Mouse (Mus musculus) lung, adult 2 months (tissue): Measurements from ENCODE around the gene Shld2. TPM values are rescaled to one million over a fixed set of nuclear protein-coding genes. Genes with fewer than 3 reads are reported as not detected.

ENCODE experiments used
- DNase-seq: peaks from one replicate; pipeline ENCODE4 v3.0.0; 2022
- H3K4me1 ChIP-seq: fragments of 200-500 bp; 2 replicates; pipeline ENCODE4 v1.6.1; 2011; ENCODE audit warnings: low read length; ENCODE audit not compliant: control insufficient read depth, insufficient read depth
- H3K4me3 ChIP-seq: fragments of 200-500 bp; replicated peaks from 2 replicates; pipeline ENCODE3; 2011; ENCODE audit warnings: low read depth, mild to moderate bottlenecking, control low read depth, low read length; ENCODE audit errors: extremely low read depth
- CTCF ChIP-seq: fragments of 200-500 bp; IDR thresholded peaks from 2 replicates; pipeline ENCODE4 v1.5.1; 2011; ENCODE audit warnings: mild to moderate bottlenecking, low read length, control low read depth; ENCODE audit not compliant: insufficient read depth
- POLR2A ChIP-seq: fragments of 200-500 bp; IDR thresholded peaks from 2 replicates; pipeline ENCODE4 v1.6.1; 2011; ENCODE audit warnings: low read depth, mild to moderate bottlenecking, control low read depth, low read length, borderline replicate concordance; ENCODE audit errors: extremely low read depth
- WGBS: fragments of 180-500 bp; shearing (Covaris S2); methylation state at CpG from one replicate; pipeline ENCODE4 v1.1.7; 2018; 5-methylcytosine and 5-hydroxymethylcytosine counted together
- polyA plus RNA-seq: library from polyadenylated mRNA; depleted of rRNA; stranded (reverse); fragments of >200 nt; gene quantifications from 2 replicates; pipeline ENCODE4 v1.2.3, GENCODE M21; 2012

Gene Shld2
- polyA plus RNA-seq, 1 experiment, result 2.4 TPM

GRCm38 (mm10) chr14:34309907-34310233, 423 bp downstream of the Shld2 start:
- TF ChIP-seq POLR2A (no peak), CTCF (no peak)
- 7% methylated on average over 5 of the region's 5 CpGs for WGBS
- Histone ChIP-seq H3K4me1 (peaks cover 12% of the 10 kb centered on the region), H3K4me3 (peak overlapping the region; percentile 91)
- DNase-seq, result no peak

DNA sequence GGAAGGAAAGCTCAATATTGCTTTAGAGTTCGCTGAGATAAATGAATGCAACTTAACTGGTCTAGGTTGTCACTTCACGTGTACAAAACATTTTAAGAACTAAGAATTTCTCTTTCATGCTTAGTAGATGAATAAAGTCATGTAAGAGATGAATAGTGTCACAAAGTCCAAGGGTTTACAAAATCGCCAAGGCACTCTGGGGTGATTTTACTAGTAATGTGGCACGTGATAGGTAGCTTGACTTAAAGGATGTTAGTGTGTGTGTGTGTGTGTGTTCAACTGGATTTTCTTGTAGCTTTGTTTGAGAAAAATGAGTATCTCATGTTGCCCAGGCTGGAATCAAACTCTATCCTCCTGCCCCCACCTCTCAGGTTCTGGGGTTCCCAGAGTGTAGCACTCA, 1.0 kb downstream of the Shld2 start:
- 93% methylated on average over 4 of the region's 4 CpGs for WGBS
- DNase-seq, result no peak
- peaks cover 10% of the 10 kb centered on the region for H3K4me1 ChIP-seq
- no peak overlapping the region for H3K4me3 ChIP-seq
- TF ChIP-seq CTCF (no peak), POLR2A (no peak)

DNA sequence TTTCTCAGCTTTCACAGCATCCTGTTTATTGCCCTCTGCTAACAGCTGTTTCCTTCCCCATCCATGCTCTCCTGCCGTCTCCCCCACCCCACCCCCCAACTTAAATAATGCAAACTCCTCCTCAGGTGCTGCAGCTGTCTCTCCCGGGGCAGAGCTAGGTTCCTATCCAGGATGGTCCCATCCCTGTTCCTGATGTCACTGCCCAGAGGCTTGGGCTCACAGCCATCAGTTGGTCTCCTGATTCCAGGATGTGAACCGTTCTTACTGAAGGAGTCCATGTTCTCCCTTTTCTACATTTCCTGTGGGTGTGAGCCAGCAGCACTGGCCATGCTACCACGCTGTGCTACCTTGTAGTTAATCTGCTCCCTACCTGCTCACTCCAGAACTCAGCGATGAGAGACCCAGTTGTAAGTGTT, 7.0 kb downstream of the Shld2 start:
- Histone ChIP-seq H3K4me3 (no peak overlapping the region), H3K4me1 (peaks cover 8% of the 10 kb centered on the region)
- no peak for DNase-seq
- WGBS, result 23% methylated on average over 5 of the region's 5 CpGs
- TF ChIP-seq CTCF (no peak), POLR2A (no peak)

DNA sequence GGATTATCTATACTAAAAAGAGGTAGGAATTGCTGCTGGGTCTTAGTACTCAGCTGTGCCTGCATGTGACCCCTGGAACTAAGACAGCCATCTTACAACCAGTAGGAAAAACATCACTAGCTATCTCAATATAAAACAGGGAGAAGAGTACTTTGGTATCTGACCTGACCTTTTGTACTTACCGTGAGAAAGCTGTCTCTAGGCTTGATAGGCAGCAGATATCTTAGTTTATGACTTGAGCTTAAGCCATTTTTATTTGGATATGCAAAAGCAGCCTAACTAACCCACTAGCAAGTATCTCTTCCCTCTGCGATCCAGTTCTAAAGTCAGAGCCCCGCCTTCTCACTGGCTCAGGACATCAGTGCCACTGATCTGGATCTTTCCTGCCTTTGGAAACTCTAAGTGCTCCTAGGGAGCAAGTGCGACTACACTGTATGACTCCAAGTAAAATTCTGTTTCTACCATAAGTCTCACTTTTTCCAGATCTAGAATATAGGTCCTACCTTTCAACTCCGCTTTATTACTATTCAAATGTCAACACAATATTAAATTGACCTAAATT, 7.5 kb downstream of the Shld2 start:
- WGBS, result 67% methylated on average over 5 of the region's 5 CpGs
- Histone ChIP-seq H3K4me3 (no peak overlapping the region), H3K4me1 (peaks cover 8% of the 10 kb centered on the region)
- DNase-seq, result no peak
- TF ChIP-seq POLR2A, result no peak
- no peak for TF ChIP-seq CTCF

DNA sequence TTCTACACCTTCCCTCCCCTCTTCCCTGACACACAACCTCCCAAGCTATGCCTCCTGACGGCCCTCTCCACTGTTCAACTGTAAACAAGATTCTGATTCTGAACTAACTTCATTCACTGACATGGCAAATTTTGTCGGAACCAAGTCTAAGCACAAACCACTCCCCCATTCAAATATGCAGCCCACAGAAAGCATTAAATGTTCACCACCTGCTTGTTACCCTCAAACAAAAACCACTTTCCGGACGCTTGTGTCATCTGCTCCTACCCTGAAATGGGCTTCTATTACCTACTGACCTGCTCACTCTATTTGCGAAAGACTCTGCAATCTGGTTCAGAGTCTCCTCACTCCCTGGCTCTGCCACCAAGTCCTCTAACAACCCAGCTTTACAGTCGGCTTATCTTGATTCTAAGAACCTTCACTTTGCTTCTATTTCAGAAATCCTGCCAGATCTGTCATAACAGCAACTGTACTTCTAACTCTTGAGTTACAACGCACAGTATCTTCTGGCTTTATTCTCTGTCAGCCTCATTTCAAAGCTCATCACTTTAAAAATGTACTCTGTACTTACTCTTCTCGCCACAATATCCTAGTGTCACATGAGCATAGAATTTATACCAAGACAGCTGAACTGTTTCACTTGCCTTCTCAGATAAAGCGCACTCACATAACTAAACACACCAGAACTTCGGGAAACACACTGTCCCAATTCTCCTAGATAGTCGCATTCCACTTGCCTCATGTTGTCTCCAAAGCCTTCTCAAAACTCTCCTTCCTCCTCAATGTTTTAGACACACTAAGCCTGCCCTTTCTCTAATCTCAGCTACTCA, 11.2 kb downstream of the Shld2 start:
- peaks cover 10% of the 10 kb centered on the region for H3K4me1 ChIP-seq
- no peak for DNase-seq
- 53% methylated on average over 11 of the region's 11 CpGs for WGBS
- H3K4me3 ChIP-seq, result no peak overlapping the region
- no peak for TF ChIP-seq CTCF
- TF ChIP-seq POLR2A, result no peak

DNA sequence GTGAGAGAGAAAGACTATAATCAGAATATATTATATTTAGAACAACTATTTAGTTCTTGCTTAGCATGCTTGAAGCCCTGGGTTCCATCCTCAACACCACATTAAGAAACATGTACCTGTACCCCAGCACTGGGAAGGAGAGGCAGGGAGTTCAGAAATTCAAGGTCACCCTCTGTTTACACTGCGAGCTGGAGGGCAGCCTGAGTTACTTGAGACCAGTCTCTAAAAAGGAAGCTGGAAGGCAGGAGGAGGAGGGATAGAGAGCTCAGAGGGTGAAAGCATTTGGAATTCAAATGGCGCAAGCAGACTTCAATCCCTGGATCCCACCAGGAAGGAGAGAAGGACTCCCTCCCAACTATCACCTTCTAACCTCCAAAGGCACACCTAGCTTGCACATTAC, 12.7 kb downstream of the Shld2 start:
- H3K4me3 ChIP-seq, result no peak overlapping the region
- TF ChIP-seq CTCF, result no peak
- no peak for TF ChIP-seq POLR2A
- peaks cover 5% of the 10 kb centered on the region for H3K4me1 ChIP-seq
- DNase-seq, result peak; percentile 23
- 39% methylated on average over 2 of the region's 2 CpGs for WGBS

DNA sequence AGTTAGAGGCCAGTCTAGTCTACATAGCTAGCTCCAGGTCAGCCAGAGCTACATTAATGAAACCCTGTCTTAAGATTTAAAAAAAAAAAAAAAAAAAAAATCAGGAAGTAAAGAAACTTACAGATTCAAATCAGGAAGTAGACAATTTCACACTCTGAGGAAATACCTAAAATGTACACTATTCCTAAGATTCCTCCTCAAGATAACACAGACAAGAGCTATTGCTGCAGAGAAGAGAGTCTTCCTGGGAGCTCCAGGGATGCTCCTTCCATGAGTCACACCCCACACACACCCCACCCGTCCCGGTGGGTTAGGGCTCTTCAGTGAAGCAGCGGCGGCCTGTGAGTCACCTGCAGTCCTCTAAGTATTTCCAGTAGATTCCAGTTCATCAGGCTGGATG, 13.3 kb downstream of the Shld2 start:
- WGBS, result 40% methylated on average over 4 of the region's 4 CpGs
- no peak overlapping the region for H3K4me3 ChIP-seq
- H3K4me1 ChIP-seq, result peaks cover 5% of the 10 kb centered on the region
- TF ChIP-seq CTCF, result no peak
- TF ChIP-seq POLR2A, result no peak
- peak; percentile 29 for DNase-seq

GRCm38 (mm10) chr14:34296350-34296749, 13.9 kb downstream of the Shld2 start:
- Histone ChIP-seq H3K4me1 (peaks cover 5% of the 10 kb centered on the region), H3K4me3 (no peak overlapping the region)
- TF ChIP-seq CTCF (no peak), POLR2A (no peak)
- 74% methylated on average over 7 of the region's 7 CpGs for WGBS
- no peak for DNase-seq

- H3K4me1 ChIP-seq, result peaks cover 3% of the 10 kb centered on the region
- TF ChIP-seq POLR2A, result no peak
- no peak for TF ChIP-seq CTCF
- no peak for DNase-seq
- WGBS, result 91% methylated on average over 3 of the region's 3 CpGs
- no peak overlapping the region for H3K4me3 ChIP-seq
These were observed 16.7 kb downstream of the Shld2 start for GRCm38 (mm10) chr14:34293641-34294040.

GRCm38 (mm10) chr14:34290229-34290628, 20.1 kb downstream of the Shld2 start:
- 37% methylated on average over 1 of the region's 1 CpGs for WGBS
- TF ChIP-seq POLR2A, result no peak
- no peak for TF ChIP-seq CTCF
- Histone ChIP-seq H3K4me3 (no peak overlapping the region), H3K4me1 (no peaks in the 10 kb centered on the region)
- no peak for DNase-seq
